Mouse (Mus musculus): Measurements from ENCODE around the gene Mtap.

- TF ChIP-seq CTCF (IDR thresholded peaks at IDR 0.05) (no peak), EP300 (IDR thresholded peaks at IDR 0.05) (no peak)
Observed at GRCm38 (mm10) chr4:89209310-89209709, 72.4 kb downstream of the Mtap start.
